Mouse (Mus musculus): ENCODE results near the gene Ttc7.
"Not testable (repeated sequence)": the region's sequence is repeated elsewhere in the genome, so short reads cannot be mapped to it uniquely, and the experiment has no call there.

Gene Ttc7

DNA sequence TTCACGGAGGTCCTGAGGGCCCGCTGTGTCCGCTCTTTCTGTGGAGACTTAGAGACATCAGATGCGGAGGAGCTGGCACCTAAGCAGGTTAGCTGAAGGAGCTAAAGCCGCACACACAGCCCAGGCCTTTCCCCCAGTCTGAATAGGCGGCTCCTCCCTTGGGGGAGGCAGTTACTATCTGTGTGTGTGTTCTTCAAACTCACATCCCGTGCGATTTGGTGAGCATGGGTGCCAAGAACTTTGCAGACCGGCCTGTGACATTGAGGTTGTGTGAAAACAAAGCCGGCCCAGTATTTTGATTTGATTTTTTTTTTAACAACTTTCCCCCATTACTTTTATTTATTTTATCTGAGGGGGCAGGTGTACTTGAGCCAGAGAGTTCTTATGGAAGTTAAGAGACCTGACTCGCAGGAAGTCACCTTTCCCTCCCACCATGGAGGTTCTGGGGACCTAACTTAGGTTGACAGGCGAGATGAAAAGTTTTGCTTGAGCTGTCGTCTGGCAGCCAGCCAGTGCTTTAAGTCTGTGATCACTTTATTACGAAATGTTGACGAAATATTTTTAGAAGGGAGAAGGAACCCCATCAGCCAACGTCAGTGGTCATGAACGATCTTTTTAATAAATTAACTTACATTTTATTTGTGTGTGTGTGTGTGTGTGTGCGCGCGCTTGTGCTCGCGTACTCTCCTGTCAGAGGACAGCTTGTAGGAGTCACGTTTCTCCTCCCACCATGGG, 3.2 kb downstream of the Ttc7 start:
- in situ Hi-C loops (cut with MboI, MseI): no loop called here

DNA sequence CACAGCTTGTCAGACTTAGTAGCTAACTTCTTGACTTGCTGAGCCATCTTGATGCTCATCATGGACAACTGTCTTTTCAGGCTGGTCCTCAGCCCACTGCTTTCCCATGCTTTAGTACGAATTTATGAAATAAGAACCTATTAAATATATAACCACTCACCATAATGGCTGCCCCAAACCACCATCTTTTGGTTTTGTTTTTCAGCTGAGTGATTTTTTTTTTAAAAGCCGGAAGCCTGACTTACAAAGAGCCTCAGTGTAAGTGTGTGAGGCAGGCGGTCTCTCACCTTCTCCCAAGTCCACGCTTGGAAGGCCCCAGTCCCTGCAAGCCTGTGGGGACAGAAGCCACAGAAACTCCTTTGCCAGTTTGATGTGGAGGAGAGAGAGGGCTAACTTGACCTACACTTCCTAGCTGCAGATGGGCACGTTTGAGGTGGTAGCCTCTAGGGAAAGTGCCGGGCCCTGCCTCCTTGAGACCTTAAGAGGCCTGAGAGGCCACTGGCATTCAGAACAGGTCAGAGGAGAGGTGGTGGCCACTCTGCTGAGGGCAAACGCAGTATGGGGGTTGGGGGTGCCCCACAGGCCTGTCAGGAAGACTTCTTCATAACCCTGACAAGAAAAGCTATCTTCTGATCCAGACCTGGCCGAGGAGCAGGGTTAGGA, 3.9 kb downstream of the Ttc7 start:
- in situ Hi-C loops (cut with MboI, MseI): no loop called here

DNA sequence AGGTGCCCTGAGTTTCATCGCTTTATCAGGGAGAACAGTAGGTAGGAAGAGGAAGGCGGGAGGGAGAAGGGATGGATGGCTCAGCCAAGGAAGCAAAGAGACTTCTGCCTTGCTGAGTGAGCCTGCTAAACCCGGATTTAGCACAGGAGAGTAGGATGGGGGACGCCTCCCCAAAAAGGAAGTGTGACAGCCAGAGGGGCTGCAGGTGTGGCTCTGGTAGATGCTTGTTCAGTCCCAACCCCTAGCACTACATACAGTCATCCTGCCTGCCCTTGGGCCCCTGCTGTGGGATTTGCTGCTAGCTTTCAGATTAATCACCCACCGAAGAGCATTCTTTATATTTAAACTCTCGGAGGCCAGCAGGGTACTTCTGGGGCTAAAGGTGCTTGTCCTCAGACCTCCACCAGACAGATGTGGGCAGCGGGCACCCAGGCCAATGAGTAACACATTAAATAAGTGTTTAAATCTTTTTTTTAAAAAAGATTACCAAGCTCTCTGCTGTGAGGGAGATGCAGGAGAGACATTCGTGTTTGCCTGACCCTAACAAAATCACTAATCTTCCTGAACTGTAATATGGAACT, 4.6 kb downstream of the Ttc7 start:
- in situ Hi-C loops (cut with MboI, MseI): no loop called here

DNA sequence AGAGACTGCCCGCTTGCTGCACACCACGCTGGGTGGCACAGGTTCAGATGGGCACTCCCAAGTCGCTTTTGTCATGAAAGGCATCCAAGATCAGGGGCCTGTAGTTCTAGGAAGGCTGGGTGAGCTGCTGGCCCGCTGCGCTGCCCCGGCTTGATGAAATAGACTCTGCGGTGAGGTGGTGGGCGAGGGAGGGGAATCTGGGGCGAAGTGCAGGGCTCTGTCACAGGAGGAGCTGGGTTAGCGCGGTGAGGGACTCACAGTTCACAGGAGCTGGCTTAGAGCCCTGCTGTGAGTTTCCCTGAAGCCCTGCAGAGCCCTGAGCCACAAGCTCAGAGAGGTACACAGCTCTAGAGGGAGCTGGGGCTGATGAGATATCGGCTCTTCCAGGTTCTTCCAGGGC, 5.4 kb downstream of the Ttc7 start:
- in situ Hi-C loops (cut with MboI, MseI): no loop called here

DNA sequence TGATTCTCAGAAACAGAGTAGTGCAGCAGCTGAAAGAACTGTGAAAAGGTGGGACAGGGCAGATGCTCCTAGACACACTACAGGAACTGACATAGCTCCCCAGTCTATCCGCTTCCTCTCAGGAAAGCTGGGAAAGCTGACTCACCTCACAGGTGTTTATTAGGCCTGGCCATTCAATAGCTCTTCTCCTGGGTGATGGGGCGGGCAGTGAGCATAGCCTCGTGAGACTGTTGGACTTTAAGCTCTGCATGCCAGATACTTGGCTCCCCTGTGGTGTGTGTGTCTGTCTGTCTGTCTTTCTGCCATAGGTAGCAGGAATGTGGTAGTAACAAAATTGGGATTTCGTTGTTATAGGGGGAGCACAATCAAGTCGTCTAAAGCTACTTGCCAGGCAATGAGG, 6.7 kb downstream of the Ttc7 start:
- in situ Hi-C loops (cut with MboI, MseI): no loop called here

DNA sequence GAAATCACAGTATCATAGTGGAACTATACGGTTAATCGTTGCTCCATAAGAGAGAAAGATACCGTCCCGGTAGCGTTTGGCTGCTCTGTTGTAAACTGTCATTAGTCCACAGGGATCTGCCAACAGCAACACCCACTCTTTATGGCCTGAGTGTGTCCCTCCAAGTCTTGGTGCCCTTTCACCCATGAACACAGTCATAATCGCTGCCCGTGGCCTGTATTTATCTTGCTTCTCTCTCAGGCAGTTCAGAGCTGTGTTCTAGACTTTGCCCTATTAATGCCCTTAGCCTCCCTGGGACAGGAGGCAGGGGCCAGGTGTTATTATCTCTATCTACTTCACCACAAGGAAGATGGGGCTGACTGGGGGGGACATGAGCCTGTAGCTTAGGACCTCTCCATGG, 8.4 kb downstream of the Ttc7 start:
- in situ Hi-C loops (cut with MboI, MseI): no loop called here

DNA sequence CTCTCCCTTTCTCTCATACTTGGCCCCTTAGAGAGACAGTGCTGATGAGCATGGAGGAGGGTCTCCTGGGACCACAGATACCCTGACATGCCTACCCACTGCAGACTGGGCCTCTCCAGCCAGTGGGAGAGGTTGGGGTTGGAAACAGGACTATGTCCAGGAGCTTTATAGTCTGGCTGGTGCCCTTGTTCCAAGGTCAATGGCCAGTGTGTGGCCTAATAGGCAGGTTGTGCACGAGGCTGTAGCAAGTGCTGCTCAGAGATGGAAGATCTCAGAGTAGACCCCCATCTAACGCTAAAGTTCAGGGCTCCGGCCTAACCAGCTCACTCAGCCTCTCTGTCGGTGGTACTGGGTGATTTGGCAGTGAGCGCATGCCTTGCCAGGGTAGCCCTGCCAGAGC, 9.1 kb downstream of the Ttc7 start:
- in situ Hi-C loops (cut with MboI, MseI): no loop called here

DNA sequence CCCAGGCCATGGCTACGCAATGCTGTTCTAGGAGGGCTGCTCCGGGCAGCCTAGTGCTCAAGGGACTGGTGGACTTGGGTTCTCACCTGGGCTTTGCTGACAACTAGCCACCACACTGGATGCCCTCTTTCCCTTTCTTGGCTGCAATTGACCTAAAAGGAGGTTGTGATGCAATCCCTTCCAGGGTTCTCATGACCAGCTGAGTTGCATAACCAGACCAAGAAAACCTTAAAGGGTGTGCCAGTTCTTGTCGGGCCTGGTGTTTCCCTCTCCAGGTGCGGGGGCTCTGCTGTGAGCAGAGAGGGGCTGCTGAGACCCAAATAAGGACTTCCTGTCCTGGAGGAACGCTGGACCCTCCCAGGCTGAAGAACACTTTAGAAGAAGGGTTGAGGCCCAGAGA, 10.4 kb downstream of the Ttc7 start:
- in situ Hi-C loops (cut with MboI, MseI): no loop called here

DNA sequence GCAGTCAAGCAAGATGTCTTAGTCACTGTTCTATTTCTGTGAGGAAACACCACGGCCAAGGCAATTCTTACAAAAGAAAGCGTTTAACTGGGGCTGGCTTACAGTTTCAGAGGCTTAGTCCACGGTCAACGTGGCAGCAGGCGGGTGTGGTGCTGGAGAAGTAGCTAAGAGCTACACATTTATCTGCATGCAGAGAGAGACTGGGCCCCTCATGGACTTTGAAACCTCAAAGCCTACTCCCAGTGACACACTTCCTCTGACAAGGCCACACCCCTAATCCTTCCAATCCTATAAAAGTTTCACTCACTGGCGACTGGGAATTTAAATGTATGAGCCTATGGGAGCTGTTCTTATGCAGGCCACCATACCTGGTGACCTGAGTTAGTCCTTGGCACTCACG, 13.1 kb downstream of the Ttc7 start:
- in situ Hi-C loops (cut with MboI, MseI): no loop called here

DNA sequence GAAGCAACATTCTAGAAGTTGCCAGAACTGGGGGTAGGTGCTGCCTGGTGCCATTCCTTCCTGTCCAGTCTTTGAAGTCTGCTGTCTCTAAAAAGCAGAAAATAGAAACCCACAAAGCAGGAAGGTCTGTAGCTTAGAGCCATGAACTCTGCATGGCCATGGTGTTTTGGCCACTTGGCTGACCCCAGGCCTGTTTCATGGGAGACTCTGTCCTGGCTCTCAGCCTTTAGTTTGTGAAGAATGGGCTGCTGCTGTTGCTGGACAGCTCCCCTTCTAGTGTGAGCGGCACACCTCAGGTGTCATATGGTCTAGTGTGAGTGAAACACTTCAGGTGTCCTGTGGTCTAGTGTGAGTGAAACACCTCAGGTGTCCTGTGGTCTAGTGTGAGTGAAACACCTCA, 14.0 kb downstream of the Ttc7 start:
- in situ Hi-C loops (cut with MboI, MseI): not testable (repeated sequence)

DNA sequence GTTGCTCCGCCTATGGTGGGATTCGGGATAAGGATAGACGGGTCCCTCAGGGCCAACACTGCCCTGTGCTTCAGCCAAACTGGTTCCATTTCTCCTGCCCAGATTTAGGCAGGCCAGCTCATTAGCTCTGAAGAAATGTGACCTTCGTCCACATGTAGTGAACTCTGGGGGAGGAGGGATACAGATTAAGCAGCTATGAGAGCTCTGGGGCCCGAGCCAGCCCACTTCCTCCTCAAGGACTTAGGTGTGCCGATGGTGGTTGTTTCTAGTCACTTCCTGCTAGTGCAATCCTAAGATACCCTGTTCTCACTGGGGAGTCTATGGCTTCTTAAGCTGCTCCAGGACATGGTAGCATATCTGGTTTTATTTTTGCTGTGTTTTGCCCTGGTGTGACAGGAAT, 16.3 kb downstream of the Ttc7 start:
- in situ Hi-C loops (cut with MboI, MseI): no loop called here

DNA sequence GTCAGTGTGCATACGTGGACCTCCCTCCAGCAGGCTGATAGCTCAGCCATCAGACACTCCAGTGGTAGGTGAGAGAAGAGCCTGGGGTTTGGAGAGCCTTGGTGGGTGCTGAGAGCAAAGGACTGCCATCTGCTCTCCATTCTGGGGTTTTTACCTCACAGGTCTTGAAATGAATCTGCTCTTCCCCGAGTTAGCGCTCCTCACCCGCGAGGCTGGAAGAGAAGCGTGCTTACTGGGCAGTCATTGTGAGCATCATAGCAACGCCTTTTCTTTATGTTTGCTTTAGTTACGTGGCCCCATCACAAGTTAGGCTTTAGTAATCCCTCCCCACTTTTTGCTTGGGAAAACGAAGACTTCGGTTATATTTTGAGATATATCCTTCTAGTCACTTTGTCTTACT, 17.7 kb downstream of the Ttc7 start:
- in situ Hi-C loops (cut with MboI, MseI): no loop called here

DNA sequence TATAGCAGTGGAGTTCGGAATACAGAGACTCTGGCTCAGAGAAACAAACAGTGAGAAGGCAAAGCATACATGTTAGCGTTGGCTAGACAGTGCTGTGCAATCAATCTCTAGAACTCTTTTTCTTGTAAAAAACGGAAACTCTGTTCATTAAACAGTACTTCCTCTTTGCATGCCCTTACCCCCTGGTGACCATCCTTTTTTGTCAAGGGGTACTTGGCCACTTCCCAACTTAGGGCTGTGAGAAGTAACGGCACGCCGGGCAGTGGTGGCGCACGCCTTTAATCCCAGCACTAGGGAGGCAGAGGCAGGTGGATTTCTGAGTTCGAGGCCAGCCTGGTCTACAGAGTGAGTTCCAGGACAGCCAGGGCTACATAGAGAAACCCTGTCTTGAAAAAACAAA, 18.9 kb downstream of the Ttc7 start:
- in situ Hi-C loops (cut with MboI, MseI): not testable (repeated sequence)

DNA sequence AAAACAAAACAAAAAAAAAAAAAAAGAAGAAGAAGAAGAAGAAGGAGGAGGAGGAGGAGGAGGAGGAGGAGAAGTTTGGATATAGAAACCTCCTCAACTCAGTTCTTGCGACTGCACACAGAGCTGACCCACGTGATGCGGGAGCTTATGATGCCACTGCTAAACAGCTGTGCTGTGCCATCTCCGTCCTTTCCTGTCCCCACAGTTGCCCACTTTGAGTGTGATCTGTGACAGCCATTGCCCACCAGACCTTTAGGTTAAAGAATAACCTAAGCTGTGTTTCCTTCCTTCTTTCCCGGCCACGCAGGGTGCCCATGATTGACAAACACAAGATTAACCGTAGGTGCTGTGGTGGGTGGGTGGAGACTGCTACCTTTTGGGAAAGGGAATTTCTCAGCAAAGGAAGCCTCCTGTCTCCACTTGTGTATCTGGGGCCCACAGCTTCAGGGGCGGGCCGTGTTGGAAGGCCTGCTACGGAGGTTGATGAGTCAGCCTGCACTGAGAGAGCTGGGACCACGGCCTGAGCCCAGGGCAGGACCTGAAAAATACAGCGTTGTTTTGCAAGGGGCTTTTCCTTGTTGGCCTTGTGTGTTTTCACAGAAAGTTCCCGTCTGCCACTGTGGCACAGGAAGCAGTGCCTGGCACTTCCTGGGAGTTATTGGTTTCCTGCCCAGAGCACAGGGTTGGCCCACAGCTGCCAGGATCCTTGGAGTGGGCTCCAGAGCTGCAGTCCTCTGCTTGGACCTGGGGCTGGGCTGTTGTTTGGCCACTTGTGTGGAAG, 19.5 kb downstream of the Ttc7 start:
- in situ Hi-C loops (cut with MboI, MseI): no loop called here

DNA sequence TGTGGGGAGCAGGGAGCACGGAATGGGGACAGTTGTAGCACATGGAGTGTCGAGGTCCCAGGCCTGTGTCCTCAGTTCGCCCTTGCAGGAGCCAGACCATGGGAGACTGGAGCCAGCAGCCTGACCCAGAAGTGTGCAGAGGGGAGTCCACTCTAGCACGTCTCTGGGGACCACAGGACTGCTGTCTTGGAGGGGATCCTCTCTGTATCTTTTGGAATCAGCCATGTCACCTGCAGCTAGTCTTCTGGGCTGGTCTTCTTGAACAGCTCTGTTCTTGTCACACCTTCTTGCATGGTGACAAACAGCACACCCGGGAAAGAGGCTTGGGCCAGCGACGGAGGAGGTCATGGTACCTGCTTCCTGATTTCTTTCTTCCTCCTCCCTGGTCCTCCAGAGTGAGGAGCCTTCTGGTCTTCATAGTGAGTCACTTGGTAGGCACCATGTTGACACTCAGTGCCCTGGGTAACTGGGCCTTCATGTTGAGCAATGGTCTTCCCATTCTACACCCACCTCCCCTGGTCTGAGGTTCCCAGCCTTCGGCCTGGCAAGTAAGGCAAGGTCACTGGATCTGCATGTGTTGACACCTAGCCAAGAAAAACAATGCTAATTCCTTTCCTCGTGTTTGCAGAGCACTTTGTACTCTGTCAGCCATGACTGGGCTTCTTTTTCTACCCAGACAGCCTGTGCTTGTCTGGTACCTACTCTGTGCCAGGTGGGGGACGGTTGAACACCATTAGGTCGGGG, 21.6 kb downstream of the Ttc7 start:
- in situ Hi-C loops (cut with MboI, MseI): no loop called here

DNA sequence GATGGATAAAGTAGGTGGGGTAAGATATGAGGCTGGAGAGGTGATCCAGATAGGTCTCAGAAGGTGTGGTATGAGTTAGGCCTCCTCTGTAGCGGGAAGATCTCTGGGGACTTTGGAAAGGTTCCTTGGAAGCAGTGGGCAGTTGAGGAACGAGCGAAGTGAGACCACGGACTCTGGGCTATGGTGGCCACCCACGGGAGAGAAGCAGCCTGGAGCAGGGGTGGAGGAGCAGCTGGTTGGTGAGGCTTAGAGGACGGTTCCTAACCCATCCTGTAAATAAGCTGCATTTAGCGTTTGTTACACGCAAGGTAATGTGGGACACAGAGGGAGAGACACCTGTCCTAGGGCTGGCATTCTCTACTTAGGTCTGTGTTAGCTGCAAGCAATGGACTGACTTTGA, 22.4 kb downstream of the Ttc7 start:
- in situ Hi-C loops (cut with MboI, MseI): no loop called here

DNA sequence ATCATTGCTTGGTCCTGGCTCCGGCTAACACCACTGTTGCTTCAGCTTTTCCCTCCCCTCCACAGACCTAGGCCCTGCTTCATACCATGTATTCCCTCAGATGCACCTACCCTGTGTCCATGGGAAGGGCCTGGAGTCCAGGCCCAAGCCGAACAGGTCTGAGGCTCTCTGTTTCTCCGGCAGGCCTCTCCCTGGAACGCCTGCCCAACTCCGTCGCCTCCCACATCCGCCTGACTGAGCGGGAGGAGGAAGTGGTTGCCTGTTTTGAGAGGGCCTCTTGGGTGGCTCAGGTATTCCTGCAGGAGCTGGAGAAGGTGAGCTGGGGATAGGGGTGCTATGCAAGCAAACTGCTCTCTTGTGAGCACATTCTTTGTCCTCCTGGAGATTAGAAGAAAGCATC, 24.1 kb downstream of the Ttc7 start:
- in situ Hi-C loops (cut with MboI, MseI): no loop called here

DNA sequence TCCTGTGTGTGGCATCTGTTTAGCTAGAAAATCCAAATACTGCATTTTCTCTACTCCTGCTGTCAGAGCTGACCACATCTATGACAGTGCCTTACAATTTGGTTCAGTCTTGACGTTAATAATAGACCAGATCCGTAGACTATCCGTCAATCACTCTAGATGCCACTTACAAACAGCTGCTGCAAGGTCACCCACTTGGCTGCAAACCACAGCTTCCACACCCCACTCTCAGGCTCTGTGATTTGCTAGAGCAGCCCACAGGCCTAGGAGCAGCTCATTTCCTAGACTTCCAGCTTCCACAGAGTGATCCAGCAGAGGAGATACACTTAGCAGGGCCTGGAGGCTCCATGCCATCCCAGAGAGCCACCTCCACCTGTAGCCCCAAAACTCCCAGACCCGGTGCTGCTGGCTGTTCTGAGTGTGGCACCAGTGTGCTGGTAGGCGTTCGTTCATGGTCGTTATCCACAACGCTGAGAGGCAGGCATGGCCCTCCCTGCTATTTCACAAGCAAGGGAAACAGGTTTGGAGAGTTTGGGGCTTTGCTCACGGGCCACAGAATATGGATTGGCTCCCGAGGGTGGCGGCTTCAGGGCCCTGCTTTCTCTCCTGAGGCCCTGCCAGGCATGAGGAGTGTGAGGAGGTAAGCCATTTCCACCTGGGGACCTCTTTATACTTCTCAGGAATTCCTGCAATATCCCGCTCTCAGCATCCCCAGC, 26.5 kb downstream of the Ttc7 start:
- in situ Hi-C loops (cut with MboI, MseI): no loop called here

DNA sequence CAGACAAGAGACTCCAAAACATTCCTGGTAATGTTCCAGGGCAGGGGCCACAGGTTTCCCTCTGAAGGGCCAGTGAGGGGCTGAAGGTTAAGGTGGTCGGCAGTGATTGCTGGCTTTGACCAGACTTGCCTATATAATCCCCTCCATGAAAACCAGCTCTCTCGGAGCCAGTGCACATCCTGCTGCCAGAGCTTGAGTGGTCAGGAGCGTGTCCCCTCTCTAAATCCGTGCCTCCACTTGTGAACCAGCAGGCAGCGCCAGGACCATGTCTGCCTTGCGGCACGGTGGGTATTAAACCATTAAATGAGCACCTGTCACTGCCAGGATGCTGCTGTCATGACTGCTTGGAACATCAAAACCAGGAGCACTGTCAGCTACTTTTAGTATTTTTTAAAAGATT, 27.8 kb downstream of the Ttc7 start:
- in situ Hi-C loops (cut with MboI, MseI): no loop called here

DNA sequence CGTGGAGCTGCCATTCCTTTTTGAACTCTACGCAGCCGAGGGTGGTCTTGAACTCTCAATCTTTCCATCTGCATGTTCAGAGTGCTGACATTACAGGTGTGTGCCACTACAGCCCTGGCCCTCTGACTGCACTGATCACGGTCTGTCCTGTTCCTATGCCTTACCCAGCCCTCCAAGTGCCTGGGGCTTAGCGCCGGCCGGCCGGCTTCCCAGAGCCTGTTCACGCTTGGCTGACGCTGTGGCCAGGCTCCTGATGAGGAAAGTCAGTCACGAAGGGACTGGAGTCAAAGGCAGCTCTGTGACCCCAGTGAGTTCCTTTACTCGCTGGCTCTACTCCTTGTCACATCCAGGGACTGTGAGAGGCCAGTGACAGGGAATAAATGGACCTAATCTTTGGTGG, 29.7 kb downstream of the Ttc7 start:
- in situ Hi-C loops (cut with MboI, MseI): no loop called here

All from T-helper 17 cell (primary cell).